Mouse (Mus musculus) heart, postnatal 0 days (tissue): ENCODE measurements around the gene Olfr119.

Experiments
- CTCF ChIP-seq: IDR thresholded peaks from 2 replicates; pipeline ENCODE4 v1.5.1; 2016; ENCODE audit warnings: antibody characterized with exemption, control low read depth, low read depth
- EP300 ChIP-seq: IDR thresholded peaks from 2 replicates; pipeline ENCODE4 v1.6.1; 2016; ENCODE audit warnings: antibody characterized with exemption, low read depth

DNA sequence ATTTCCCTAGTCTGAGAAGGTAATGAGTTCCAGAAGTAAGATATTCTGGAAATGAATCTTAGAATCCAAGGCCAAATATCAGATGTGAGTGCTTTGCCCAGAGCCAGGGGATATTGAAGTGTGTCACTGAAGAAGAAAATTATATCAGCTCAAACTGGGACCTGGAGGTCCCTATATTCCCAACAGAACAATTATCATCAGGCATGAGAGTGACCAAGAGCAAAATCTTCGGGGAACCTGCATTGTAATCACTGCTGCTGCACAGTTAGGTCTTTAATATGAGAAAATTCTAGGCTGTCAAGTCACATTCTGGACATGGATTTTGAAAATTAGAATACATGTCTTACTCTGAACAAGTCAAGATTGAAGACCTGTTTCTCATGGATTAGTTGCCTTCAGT is 32.7 kb upstream of the Olfr119 start, which contains the start of gene Olfr117:
- TF ChIP-seq CTCF (no peak), EP300 (no peak)
